Mouse (Mus musculus): ENCODE measurements around the gene Hrasls5.

The Hrasls5 gene

DNA sequence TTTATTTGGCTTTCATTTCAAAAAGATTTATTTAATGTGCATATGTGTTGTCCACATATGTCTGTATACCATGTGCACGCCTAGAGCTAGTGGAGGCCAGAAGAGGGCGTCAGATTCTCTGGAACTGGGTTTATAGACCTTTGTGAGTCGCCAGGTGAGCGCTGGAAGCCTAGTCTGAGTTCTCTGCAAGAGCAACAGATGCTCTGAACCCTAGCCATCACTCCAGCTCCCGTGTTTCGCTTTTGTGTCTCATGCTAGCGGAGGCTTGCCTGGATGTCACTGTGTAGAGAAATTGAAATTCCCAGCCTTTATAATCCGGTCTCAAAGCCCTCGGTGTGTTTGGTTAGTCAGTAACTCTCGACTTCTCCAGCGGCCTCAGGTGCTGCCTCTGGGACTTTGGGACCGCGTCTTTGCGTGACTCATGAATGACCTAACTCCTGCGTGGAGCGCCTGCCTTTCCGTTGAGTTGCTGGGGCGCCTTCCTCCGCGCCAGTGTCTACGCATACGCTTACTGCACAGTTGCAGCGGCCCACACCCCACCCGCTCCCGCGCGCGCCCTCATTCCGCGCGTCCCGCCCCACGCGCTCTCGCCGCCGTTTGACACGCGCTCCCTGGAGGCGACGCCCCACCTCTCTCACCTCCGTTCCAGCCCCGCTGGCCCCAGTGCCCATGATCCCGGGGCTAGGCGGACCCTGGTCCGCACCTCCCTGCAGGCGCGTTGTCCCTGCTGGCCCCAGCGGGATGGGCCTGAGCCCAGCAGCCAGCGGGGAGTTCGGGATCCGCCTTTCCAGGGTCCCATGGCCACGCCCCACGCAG lies at the start of gene Hrasls5:
Gene Hrasls5 (plus strand): TSS at position 600 of the 816 bp plus-strand sequence.
- peak; percentile 49 for DNase-seq (ENCODE audit: low spot score)

DNA sequence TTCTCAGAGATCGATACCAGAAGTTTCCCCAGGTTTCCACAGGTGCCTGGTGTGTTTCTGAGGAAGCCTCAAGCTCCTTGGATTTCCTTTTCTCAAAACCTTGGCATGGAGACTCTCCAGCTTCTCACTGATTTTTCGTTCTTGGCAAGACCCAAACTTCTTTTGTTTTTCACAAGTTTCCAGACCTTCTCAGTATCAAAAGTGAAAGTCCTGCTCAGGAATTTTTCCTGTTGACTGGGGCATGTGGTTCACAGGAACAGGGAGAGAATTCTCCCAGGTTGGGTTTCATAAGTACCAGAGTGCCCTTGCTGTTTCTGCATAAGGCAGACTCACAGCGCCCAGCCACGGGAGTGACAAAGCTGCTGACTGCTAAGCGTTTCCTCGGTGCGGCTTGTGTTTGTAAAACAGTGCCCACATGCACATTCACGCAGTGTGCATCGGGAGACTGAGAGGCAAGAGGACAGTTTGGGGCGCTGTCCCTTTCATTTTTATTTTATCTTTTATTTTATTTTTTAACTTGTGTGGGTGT lies 49.7 kb upstream of the Hrasls5 start:
- DNase-seq (ENCODE audit: low spot score) = no peak

DNA sequence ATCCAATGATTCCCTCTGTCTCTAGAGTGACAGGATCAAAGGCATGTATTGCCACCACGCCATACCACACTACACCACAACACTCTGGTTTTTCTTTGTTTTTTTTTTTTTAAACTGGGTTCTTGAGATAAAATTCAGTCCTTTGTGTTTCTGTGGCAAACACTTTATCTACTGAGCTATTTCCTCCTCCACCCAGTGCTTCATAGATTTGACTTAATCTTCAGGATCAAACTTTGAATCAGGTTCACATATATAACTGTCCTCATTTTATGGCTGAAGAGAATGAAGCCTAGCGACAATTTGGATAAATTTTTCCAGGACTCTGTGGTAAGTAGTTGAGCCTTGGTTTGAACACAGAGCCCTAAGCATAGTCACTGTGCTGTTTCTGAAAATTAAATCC lies 48.7 kb upstream of the Hrasls5 start:
- DNase-seq (ENCODE audit: low spot score) = no peak

DNA sequence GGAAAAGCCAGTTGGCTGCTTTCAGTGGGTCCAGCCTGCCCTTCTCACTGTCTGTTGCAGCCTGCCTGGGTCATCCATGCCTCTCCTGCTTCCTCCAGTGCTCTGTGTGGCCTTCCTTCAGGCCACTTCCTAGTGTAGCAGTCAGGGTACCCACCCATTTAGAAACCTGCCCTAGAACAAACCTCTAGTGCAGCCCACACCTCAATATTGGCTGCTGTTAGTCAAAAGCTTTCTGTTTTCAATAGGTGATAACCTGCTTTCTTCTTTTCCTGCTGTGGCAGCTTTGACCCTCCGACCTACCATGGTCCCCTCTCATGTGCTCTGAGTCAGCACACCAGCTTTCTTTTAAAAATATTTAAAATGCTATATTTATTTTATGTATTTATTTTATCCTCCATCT lies 47.9 kb upstream of the Hrasls5 start:
- DNase-seq (ENCODE audit: low spot score) = no peak

DNA sequence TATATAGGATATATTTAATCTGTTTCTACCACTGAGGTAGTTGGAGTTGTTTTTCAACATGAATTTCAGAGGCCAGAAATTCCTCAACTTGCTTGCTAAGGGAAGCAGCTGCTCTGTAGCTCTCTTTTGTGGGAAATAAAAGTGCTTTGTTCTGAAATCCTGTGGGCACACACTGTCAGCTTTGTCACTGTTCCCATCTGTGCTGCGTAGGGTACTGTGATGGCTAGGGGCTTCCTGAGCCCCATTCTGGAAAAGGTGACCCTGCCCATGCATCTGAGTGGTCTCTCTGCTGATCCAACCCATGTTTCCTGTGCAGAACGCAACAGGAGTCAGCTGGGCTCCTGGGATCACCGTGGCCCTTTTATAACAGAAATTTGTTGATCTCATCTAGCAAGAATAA lies 45.5 kb upstream of the Hrasls5 start:
- peak; percentile 70 for DNase-seq (ENCODE audit: low spot score)

DNA sequence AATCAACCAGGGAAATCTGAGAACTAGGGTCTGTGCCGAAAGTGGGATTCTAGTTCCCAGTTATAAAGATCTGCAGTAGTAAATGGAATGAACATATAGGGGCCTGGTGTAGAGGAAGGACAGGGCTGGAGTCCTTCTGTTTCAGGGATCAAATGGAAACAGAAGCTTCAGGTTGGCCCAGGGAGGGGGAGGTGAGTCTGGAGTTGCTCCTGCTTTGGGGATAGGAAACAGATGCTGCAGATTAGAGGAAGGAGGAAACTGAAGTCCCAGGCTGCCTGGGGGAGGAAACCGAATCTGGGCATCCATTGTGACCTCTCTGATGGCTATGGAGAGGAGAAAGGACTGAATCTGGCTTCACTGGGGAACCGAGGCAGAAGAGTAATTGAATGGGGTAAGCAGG lies 44.0 kb upstream of the Hrasls5 start:
- DNase-seq (ENCODE audit: low spot score) = no peak

DNA sequence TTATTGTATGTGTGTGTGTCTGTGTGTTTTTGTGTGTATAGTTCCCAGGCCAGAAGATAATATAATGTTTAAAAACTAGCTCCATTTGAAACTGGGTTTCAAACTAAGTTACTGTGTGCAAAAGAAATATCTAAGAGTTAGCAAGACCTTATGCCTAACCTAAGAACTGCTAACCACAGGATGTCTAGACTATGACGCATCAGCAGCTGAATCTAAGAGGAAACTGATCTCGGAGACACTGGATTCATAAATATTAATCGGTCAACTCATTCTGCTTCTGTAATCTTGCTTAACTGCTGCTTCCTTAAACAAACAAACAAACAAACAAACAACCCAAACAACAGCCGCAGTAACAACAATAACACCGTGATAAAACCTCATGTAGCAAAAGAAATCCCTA lies 42.7 kb upstream of the Hrasls5 start:
- no peak for DNase-seq (ENCODE audit: low spot score)

DNA sequence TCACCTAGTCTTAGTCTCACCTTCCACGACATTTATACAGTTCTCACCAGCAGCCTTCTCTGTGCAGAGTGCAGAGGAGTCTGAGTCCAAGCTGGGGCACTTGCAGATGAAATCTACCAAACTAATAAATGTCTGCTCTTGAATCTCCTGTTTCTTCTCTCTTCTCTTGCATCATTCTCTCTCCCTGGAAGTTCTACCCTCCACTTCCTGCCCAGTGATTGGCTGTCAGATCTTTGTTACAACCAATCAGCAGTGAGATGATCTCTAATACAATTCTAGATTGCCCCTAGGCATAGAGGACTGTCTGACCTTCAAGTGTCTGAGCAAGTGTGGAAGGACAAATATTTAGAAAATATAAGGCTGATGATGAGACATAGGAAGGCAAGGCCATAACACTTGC lies 36.2 kb upstream of the Hrasls5 start:
- DNase-seq (ENCODE audit: low spot score) = no peak

DNA sequence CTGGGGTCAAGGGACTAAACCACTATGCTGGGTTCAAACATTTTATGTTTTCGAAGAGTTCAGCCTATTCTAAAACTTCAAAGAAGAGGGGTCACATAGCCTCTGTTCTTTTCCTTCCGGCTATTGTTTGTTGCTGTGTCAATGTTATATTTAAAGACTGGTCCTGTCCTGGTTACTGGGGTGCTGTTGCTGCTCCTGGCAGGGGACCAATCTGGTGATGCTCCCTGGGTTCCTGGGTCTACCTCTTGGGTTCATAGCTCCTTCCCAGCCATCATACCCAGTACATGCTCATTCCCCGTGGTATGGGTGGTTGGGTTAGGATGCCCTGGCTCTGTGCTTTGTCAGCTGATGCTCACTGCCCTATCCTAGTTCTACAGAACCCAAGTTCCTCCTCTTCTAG lies 34.6 kb upstream of the Hrasls5 start:
- no peak for DNase-seq (ENCODE audit: low spot score)

DNA sequence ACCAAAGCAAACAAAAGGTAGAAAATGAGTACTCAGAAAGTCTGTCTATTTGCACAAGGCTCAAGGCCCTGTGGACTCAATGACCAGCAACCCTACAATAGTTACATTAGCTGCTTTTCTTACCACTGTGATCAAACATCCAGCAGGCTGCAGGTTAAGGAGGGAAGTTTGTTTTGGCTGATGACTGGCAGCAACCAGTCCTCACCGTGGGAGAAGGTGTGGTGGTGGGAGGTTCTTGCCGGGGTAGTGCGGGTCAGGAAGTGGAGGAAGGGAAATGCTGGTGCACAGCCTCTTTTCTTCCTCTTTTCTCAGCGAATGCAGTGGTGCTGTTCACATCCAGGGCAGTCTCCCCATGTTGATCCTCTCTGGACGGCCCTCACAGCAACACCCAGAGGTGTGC lies 31.3 kb upstream of the Hrasls5 start:
- no peak for DNase-seq (ENCODE audit: low spot score)

DNA sequence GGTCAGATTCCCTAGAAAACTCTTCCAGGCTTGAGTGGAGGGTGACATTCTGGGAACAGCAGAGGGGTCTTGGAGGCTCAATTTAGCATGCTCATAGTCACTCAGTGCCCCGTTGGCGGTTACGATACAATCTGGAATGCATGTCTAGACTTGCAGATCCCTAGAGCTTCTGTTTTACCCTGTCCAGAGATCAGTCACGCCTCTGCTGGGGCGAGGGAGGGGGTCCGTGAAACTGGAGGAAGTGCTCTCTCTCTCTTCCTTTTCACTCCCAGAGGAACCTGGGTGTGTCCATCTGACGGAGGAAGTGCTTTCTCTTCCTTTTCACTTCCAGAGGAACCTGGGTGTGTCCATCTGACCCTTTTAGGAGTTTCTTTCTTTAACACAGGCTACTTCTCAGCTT lies 29.2 kb upstream of the Hrasls5 start:
- no peak for DNase-seq (ENCODE audit: low spot score)

DNA sequence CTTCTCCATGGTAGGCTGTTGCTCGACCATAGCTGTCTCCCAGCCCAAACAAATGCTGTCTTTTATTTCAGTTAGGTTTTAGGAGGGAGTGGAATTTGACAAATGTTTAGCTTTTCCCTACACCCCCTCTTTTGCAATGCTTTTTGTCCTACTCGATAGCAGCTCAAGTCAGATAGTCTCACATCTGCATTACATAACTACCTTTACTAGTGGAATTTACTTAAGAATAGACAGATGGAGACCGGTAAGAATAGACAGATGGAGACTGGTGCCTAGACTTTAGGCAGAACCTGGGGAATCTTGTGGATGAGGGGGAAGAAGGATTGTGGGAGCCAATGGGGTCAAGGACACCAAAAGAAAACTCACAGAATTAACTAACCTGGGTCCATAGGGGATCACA lies 28.7 kb upstream of the Hrasls5 start:
- no peak for DNase-seq (ENCODE audit: low spot score)

DNA sequence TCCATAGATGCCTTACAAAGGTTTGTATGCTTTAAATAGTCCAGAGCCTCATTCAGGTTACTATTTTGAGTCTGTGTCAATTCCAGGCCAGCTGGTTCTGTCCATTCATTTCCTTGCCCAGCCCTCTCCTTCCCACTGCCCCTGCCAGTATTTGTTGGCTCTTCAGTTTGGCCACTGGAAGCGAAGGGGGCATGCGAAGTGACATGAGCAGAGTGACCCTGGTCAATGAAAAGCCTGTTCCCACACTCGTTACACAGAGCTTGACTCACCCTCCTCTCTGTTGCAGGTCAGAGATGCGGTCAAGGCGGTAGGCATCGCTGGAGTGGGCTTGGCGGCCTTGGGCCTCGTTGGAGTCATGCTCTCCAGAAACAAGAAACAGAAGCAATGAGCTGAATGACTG lies 27.1 kb upstream of the Hrasls5 start:
- DNase-seq (ENCODE audit: low spot score) = no peak

DNA sequence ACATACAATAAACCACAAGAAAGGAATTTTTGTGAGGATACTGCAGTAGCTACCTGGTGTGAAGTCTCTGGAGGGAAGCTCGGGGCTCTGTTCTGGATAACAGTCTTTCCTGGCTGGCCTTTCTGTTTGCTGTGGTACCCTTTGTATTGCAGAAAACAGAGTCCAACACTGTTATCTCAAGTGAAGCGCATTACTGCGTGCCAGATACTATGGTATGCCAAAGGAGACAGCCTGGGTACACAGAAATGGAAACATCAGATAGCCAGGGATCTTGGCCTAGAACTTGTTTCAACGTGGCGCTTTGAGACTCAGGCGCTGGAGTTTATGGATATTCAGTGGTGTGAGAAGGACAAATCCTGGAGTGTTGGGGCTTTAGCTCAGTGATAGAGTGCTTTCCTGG lies 26.6 kb upstream of the Hrasls5 start:
- no peak for DNase-seq (ENCODE audit: low spot score)

DNA sequence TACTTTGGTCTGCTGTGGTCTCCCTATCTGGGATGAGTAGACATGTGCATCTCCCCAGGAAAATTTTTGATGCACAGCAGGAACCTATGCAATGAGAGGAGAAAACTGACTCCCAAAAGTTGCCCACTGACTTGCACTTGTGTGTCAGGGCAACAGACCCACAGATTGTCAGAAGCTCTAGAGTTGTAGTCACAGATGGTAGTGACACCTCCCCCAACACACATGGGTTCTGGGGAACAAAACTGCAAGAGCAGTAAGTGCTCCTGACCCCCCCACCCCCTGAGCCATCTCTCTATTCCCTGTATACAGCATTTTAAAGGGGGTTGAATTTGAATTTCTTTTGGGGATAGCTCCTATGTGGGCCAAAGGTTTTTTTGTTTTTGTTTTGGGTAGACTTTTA lies 21.5 kb upstream of the Hrasls5 start:
- no peak for DNase-seq (ENCODE audit: low spot score)

DNA sequence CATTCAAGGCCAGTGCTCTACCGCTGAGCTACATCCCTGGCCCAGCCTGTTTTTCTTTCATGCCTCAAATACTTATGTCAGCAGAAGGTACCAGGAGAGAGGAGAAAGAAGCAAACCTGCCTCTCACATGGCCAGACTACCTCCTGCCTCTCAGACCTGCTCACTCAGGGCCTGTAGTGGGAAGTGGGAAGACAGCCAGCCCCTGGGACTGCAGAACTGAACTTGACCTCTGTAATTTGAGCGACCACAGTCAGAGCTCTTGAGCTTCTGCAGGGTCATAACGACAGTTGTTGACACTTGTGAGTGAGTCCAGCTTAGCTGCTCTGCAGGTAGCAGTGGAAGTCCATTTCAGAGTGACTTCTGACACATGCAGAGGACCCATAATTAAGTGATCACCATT lies 20.3 kb upstream of the Hrasls5 start:
- no peak for DNase-seq (ENCODE audit: low spot score)

DNA sequence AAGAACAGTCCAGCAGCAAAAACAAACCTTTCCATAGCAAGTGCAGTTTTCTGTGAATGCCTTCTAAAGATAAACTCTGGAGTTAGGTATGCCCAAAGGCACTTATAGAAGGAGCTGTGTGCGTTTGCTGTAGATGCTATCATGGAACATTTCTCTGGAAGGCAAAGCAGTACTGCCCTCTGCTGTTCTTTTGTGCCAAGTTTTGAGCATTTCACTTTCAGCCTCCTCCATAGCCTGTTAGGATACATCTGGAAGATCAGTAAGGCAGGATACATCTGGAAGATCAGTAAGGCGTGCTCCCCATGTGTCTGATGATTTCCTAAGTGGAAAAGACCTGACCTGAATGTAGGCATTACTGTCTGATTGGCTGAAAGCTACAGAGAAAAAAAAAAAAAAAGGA lies 16.8 kb upstream of the Hrasls5 start:
- peak; percentile 75 for DNase-seq (ENCODE audit: low spot score)

DNA sequence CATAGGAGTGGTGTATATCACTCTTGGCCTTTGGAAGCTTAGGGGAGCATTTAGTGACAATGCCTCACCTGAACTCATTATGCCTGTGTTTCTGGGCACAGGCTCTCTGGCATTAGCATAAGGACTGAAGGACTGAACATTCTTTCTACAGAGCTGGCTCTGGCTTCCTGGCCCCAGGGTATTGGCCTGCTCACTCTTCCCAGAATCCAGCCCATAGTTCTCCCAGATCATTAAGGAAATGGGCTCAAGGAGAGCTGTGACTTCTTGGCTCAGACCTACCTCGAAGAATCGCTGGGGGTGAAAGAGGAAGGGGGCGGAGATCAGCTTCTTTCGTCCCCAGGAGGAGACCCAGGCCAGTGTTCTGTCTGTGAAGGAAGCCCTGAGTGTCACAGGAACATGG lies 13.9 kb upstream of the Hrasls5 start:
- no peak for DNase-seq (ENCODE audit: low spot score)

DNA sequence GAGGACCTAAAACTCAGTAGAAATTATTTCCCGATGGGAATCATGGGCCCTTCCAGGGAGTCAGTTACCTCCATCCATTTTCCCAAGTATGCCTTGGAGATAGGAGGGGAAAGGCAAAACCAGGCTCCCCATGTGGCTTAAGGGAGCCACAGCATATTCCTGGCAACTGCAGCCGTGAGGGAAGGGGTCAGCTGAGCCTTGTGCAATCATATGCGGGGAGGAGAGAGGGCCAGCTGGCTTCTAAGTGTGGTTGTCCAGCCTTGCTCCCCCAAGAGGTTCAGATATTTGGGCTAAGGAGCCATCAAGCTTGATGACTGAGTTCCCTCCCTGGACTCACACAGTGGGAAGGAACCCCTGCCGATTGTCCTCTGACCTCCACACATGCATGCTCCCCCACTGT lies 10.8 kb upstream of the Hrasls5 start:
- no peak for DNase-seq (ENCODE audit: low spot score)

DNA sequence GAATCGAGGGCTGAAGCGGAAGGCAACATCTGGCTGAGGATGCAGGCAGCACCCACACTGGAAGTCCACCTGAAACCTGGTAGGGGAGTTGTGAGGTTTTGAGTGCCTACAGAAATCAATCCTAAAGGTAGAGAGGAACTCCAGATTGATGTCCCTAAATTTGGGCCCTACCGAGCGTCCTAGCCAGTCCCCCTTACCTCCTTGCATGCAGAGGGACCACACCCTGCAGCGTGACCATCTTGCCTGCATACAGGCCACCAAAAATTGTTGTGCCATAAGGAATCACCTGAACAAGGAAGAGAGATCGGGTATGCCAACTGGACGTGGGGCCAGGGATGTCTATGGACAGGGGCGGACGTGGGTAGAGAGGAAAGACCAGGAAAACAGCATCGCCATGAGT lies 8.2 kb upstream of the Hrasls5 start:
- no peak for DNase-seq (ENCODE audit: low spot score)

DNA sequence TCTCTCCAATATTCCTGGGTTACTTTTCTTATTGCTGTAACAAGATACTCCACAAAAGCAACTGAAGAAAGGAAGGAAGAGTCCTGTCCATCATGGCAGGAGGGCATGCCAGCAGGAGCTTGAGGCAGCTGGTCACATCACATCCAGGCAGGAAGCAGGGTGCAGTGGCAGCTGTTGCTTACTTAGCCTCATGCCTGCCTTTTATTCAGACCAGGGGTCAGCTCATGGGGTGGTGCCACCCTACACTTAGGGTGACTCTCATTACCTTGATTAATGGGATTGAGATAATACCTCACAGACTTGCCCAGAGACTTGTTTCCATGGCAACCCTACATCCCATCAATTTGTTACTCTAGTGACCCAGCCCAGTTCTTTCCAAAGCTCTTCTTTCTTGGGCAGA lies 7.3 kb upstream of the Hrasls5 start:
- DNase-seq (ENCODE audit: low spot score) = no peak

DNA sequence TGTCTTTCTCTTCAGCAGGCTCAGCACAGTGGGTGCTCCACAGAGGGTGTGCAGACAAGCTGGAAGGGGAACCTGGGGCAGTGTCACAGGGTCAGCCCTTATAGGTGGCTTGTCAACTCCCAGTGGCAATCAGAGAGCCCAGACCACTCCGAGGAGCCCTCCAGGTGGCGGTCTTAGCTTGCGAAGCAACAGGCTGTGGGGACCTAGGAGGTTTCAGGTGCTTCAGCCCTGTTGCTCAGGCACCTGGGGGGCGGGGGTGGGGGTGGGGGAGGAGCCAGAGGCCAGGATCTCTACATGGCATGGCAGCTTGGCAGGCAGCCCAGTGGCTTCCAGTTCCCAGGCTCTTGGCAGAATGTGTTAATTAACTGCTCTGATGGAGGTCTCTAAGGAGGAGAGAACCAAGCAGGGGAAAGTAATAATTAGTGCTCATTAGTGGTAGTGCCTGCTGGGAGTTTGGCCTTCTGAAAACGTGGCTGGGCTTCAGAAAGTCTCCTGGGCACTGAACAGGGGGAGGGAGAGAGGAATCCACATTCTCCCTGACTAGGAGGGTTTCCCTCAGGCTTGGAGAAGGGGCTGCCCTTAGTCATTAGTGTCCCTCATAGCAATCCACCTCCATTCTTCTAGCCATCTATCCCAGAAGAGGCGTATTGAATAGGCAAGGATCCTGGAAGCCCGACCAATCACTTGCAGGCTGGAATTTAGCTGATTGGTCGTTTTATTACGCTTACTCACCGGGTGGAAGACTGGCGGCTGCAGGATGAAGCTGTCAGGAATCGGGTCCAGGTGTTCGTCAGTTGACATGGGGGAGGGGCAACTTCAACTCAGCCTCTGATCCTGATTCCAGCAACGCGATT lies 6.2 kb upstream of the Hrasls5 start:
- peak; percentile 72 for DNase-seq (ENCODE audit: low spot score)
